Mouse (Mus musculus) neural tube, embryonic 14.5 days (tissue): ENCODE measurements around the gene Rfx2. TPM values are rescaled to one million over a fixed set of nuclear protein-coding genes. Genes with fewer than 3 reads are reported as not detected.

Experiments used
- ATAC-seq: fragments of 200-750 bp; cut with Nextera tagmentation; 2 replicates; pipeline ENCODE4 v1.8.0; 2017; ENCODE audit warnings: low read depth, mild to moderate bottlenecking, moderate TSS enrichment, moderate library complexity
- H3K27ac ChIP-seq: fragments of 300-500 bp; sonication (generic); 2 replicates; pipeline ENCODE4 v1.5.1; 2014; ENCODE audit warnings: low read depth, mild to moderate bottlenecking, control low read depth, low read length, moderate library complexity, mixed read lengths
- H3K27me3 ChIP-seq: fragments of 300-500 bp; sonication (generic); 2 replicates; pipeline ENCODE4 v1.6.1; 2014; ENCODE audit warnings: low read length; ENCODE audit not compliant: control insufficient read depth, insufficient read depth
- H3K36me3 ChIP-seq: fragments of 300-500 bp; sonication (generic); 2 replicates; pipeline ENCODE4 v1.6.1; 2014; ENCODE audit warnings: low read length, mixed read lengths; ENCODE audit not compliant: control insufficient read depth, insufficient read depth
- H3K4me1 ChIP-seq: fragments of 300-500 bp; sonication (generic); 2 replicates; pipeline ENCODE4 v1.6.1; 2014; ENCODE audit warnings: low read length; ENCODE audit not compliant: control insufficient read depth, insufficient read depth
- H3K4me2 ChIP-seq: fragments of 300-500 bp; sonication (generic); 2 replicates; pipeline ENCODE4 v1.6.1; 2014; ENCODE audit warnings: mild to moderate bottlenecking, low read depth, low read length, control low read depth
- H3K4me3 ChIP-seq: fragments of 300-500 bp; sonication (generic); 2 replicates; pipeline ENCODE4 v1.5.1; 2014; ENCODE audit warnings: low read depth, low read length, control low read depth, mixed read lengths
- H3K9ac ChIP-seq: fragments of 300-500 bp; sonication (generic); replicated peaks from 2 replicates; pipeline ENCODE4 v1.6.1; 2014; ENCODE audit warnings: low read depth, mild to moderate bottlenecking, control low read depth, low read length, mixed read lengths
- H3K9me3 ChIP-seq: fragments of 300-500 bp; sonication (generic); 2 replicates; pipeline ENCODE4 v1.6.1; 2016; ENCODE audit warnings: low read length; ENCODE audit not compliant: control insufficient read depth
- WGBS: fragments of 180-500 bp; shearing (Covaris S2); extraction: QIAGEN DNeasy Blood & Tissue Kit; methylation state at CpG from one replicate; pipeline ENCODE4 v1.1.7; 2014; 5-methylcytosine and 5-hydroxymethylcytosine counted together
- polyA plus RNA-seq: library from polyadenylated mRNA; unstranded; fragments of >200 nt; fragmentation: Nextera tagmentation; extraction: Ambion mirVana; gene quantifications from 2 replicates; pipeline ENCODE4 v1.2.1, GENCODE M21; 2014

The Rfx2 gene
- 3.6 and 4.6 TPM in 2 replicates for polyA plus RNA-seq

- Histone ChIP-seq H3K27me3 (no peaks in the 10 kb centered on the region), H3K4me1 (0 out of 2 replicates have a peak, but pooled peaks cover 5% of the 10 kb centered on the region), H3K4me3 (peak within 1 kb of the TSS; percentile 60), H3K4me2 (peak within 1 kb of the TSS; percentile 71), H3K9me3 (no peaks in the 10 kb centered on the region), H3K27ac (no peak within 1 kb of the TSS), H3K9ac (peak within 1 kb of the TSS; percentile 44), H3K36me3 (no peaks in the 10 kb centered on the region)
- 0% methylated on average over 35 of the region's 62 CpGs for WGBS
- no peak; the same call in 1 of the 2 replicates for ATAC-seq
Measured at GRCm38 (mm10) chr17:56830411-56831110, at the start of gene Rfx2. Gene Rfx2, minus strand, starts transcription at chr17:56831013.

GRCm38 (mm10) chr17:56877426-56877825 lies 46.6 kb upstream of the Rfx2 start:
- Histone ChIP-seq H3K4me1 (no peaks in the 10 kb centered on the region), H3K4me2 (no peak overlapping the region), H3K9ac (no peak overlapping the region), H3K27ac (no peak overlapping the region), H3K27me3 (no peaks in the 10 kb centered on the region), H3K4me3 (no peak overlapping the region), H3K9me3 (no peaks in the 10 kb centered on the region), H3K36me3 (no peaks in the 10 kb centered on the region)
- WGBS, result 91% methylated on average over 19 of the region's 19 CpGs
- no peak for ATAC-seq

GRCm38 (mm10) chr17:56876981-56877380 lies 46.2 kb upstream of the Rfx2 start:
- H3K27me3 ChIP-seq, result no peaks in the 10 kb centered on the region
- no peak overlapping the region for H3K27ac ChIP-seq
- ATAC-seq, result no peak
- H3K36me3 ChIP-seq, result no peaks in the 10 kb centered on the region
- 73% methylated on average over 8 of the region's 8 CpGs for WGBS
- no peaks in the 10 kb centered on the region for H3K9me3 ChIP-seq
- no peak overlapping the region for H3K4me2 ChIP-seq
- H3K4me3 ChIP-seq, result no peak overlapping the region
- H3K9ac ChIP-seq, result no peak overlapping the region
- H3K4me1 ChIP-seq, result no peaks in the 10 kb centered on the region

- Histone ChIP-seq H3K4me3 (no peak overlapping the region), H3K9me3 (no peaks in the 10 kb centered on the region), H3K4me1 (no peaks in the 10 kb centered on the region), H3K27ac (no peak overlapping the region), H3K36me3 (no peaks in the 10 kb centered on the region), H3K9ac (no peak overlapping the region), H3K27me3 (no peaks in the 10 kb centered on the region), H3K4me2 (no peak overlapping the region)
- WGBS, result 94% methylated on average over 3 of the region's 3 CpGs
- no peak for ATAC-seq
Measured at GRCm38 (mm10) chr17:56876465-56876864, 45.7 kb upstream of the Rfx2 start.

- 89% methylated on average over 12 of the region's 12 CpGs for WGBS
Measured at GRCm38 (mm10) chr17:56874936-56875651, 44.3 kb upstream of the Rfx2 start, which contains the start of gene 1700061G19Rik. Gene 1700061G19Rik, plus strand, starts transcription at chr17:56875477.

GRCm38 (mm10) chr17:56874237-56874636 lies 43.4 kb upstream of the Rfx2 start, which contains the start of gene Acsbg2:
Gene Acsbg2, minus strand, starts transcription at chr17:56874447.
- H3K4me1 ChIP-seq, result no peaks in the 10 kb centered on the region
- H3K9me3 ChIP-seq, result no peaks in the 10 kb centered on the region
- no peaks in the 10 kb centered on the region for H3K27me3 ChIP-seq
- no peak within 1 kb of the TSS for H3K4me2 ChIP-seq
- H3K9ac ChIP-seq, result no peak within 1 kb of the TSS
- no peak within 1 kb of the TSS for H3K27ac ChIP-seq
- WGBS, result 92% methylated on average over 2 of the region's 2 CpGs
- no peaks in the 10 kb centered on the region for H3K36me3 ChIP-seq
- ATAC-seq, result no peak
- H3K4me3 ChIP-seq, result no peak within 1 kb of the TSS

More at GRCm38 (mm10) chr17:56874936-56875651, 44.3 kb upstream of the Rfx2 start, which contains the start of gene 1700061G19Rik:
- Histone ChIP-seq H3K9ac (no peak within 1 kb of the TSS), H3K27me3 (no peaks in the 10 kb centered on the region), H3K27ac (no peak within 1 kb of the TSS), H3K9me3 (no peaks in the 10 kb centered on the region), H3K36me3 (no peaks in the 10 kb centered on the region), H3K4me2 (no peak within 1 kb of the TSS), H3K4me3 (no peak within 1 kb of the TSS), H3K4me1 (no peaks in the 10 kb centered on the region)
- ATAC-seq, result no peak

- no peaks in the 10 kb centered on the region for H3K27me3 ChIP-seq
- H3K36me3 ChIP-seq, result no peaks in the 10 kb centered on the region
- H3K9me3 ChIP-seq, result no peaks in the 10 kb centered on the region
- no peak overlapping the region for H3K27ac ChIP-seq
- H3K9ac ChIP-seq, result no peak overlapping the region
- no peak overlapping the region for H3K4me2 ChIP-seq
- WGBS, result 79% methylated on average over 7 of the region's 7 CpGs
- ATAC-seq, result no peak
- H3K4me1 ChIP-seq, result no peaks in the 10 kb centered on the region
- H3K4me3 ChIP-seq, result no peak overlapping the region
Measured at GRCm38 (mm10) chr17:56872512-56872911, 41.7 kb upstream of the Rfx2 start.

GRCm38 (mm10) chr17:56871767-56872166 lies 41.0 kb upstream of the Rfx2 start:
- Histone ChIP-seq H3K9me3 (no peaks in the 10 kb centered on the region), H3K27ac (no peak overlapping the region), H3K9ac (no peak overlapping the region), H3K27me3 (no peaks in the 10 kb centered on the region), H3K4me2 (no peak overlapping the region), H3K36me3 (no peaks in the 10 kb centered on the region), H3K4me1 (no peaks in the 10 kb centered on the region), H3K4me3 (no peak overlapping the region)
- WGBS, result 86% methylated on average over 8 of the region's 8 CpGs
- no peak for ATAC-seq
